Mouse (Mus musculus) thymus, postnatal 10 days (tissue): ENCODE measurements around the gene Mthfd1.
"Not testable (repeated sequence)": the region's sequence is repeated elsewhere in the genome, so short reads cannot be mapped to it uniquely, and the experiment has no call there.

Experiments
- DNase-seq, 2 experiments: peaks; one replicate each; pipeline ENCODE4 v3.0.0; 2021; ENCODE audit warnings: low spot score in 2 of 2

Gene Mthfd1

GRCm38 (mm10) chr12:76254725-76255498 lies at the start of gene Mthfd1:
Gene Mthfd1 (plus strand): TSS chr12:76255298.
- peak; percentile 90 to 94 for DNase-seq

DNA sequence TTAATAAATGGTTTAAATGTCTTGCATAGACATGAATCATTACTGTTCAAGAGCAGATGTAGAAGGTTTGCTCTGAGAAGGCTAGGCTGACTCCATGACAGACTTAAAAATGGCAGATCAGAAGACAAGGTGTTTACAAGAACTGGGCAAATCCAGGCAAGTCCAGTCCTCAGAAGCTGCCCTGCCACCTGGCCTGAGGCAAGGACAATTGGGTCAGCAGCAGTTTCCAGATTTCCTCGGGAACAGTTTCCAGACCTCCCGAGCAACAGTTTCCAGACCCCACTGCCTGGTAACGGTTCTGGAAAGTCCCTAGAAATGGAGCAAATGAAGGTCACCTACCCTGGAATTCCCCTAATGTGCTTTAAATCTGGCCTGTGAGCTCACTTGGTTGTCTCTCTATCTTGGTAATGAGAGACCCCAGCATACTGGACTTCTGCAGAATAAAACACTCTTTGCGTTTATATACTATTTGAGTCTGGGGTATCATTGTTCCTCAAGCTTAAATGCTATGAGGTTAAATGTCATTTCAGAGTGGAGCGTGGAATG lies 45.6 kb upstream of the Mthfd1 start:
- DNase-seq, result no peak

DNA sequence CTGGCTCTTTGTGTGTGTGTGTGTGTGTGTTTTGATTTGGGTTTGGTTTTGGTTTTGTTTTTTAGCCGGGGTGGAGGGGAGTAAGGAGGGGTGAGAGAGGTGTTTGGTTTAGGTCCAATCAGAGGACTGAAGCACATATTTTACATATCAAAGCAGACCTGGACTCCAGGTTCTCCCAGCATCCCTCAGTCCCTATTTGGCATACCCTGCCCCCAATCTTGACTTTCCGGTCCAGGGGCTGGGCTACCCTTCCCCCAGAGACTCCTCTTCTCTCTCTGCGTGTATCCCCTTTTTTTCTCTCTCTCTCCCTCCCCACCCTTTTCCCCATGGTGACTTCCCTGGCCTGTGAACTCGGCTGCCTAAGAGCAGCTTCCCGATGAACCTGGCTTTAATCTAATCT lies 40.0 kb upstream of the Mthfd1 start:
- DNase-seq, result no peak

DNA sequence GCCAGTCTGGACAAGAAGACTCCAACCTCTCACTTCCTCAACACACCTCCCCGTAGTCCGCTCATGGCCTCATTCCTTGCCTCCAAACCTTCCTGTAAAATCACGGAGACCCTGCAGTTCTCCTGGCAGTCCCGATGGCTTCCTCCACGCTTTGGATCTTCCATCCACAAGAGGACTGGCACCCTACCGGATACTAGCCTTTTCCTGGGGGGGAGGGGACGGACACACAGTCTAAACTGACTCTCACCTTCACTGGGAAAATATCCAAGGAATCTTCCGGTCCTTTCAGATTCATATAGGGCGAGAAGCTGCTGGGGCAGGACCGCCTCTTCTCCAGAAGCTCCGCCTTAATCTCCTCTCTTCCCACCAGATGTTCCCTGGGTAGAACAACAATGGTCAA lies 38.4 kb upstream of the Mthfd1 start:
- no peak for DNase-seq

- not testable (repeated sequence) for DNase-seq
Observed at GRCm38 (mm10) chr12:76222104-76222503, 33.0 kb upstream of the Mthfd1 start.

DNA sequence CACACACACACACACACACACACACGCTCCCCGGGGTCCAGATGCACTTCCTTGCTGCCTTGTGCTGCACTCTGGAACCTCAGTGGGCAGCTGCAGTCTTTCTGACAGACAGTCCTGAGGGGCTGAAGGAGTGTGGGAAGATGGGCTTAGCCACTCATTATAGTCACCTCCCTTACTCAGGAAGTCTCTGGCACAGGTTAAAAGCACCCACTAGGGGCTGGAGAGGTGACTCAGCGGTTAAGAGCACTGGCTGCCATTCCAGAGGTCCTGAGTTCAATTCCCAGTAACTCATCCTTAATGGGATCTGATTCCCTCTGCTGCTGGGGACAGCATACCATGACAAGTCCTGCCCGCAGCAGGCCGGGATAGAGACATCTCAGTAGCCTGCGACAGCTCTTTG lies 24.5 kb upstream of the Mthfd1 start:
- no peak for DNase-seq

DNA sequence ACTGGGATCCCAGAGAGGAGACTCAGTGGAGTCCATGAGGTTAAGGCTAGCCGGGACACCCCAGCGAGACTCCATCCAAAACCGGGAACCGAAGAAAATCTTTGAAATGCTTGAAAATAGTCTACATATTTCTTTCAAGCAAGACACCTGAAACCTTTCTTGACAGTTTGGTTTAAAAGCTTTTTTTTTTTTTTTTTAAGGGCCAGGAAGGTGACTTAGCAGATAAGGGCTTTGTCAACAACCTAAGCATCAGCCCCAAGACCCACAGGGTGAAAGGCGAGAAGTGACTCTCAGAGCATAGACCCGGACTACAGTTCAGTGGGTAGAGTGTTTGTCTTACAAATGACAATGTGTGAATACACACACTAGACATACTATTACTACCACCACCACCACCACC lies 19.8 kb upstream of the Mthfd1 start:
- no peak for DNase-seq

DNA sequence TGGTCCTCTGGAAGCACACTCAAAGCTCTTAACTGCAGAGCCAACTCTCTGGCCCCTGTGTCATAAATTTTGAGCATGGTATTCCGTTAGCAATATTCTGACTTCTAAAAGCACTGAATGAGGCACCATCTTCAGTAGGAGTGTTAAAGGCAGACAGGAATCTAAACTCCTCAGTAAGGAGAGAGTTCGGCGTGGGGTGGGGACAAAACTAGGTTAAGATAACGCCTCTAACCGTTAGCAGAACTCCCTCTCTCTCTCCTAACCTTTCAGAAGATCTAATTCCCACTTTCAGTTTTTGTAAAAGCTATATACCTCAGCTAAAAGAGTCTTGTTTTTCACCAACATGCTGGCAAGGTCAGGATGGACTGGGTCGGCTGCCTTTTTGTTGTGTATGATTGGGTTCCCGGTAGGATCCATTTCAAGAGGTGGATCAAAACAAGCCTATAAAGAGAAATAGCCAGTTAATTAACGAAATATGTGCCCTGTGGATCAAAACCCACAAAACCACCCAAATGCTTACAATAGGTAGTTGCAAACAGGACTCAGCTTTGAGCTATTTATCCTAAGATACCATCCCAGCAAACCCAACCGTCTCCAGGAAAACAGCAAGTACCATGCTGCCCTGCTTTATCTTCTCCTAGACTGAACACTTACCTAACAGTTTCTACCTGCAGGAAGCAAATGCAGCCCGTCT lies 15.8 kb upstream of the Mthfd1 start:
- DNase-seq, result no peak

- DNase-seq, result no peak
Observed at GRCm38 (mm10) chr12:76239839-76240571, 15.1 kb upstream of the Mthfd1 start.

GRCm38 (mm10) chr12:76240670-76241069 lies 14.4 kb upstream of the Mthfd1 start:
- no peak for DNase-seq

DNA sequence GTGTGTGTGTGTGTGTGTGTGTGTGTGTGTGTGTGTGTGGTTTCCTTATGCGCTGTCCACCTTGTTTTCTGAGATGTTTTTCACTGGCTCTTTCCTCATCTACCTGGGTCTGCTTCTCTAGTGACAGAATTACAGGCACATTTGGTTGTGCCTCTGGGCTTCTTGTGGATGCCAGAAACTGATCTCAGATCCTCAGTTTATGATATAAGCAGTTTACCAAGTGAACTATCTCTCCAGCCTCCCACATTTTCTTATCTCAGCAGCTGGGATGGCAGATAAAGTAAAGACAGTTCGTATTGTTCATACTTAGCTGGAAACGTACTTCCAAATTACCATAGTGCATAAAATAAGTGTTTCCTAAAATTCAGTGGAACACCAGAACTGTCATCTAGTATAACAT lies 14.0 kb upstream of the Mthfd1 start:
- no peak for DNase-seq

GRCm38 (mm10) chr12:76241833-76242232 lies 13.3 kb upstream of the Mthfd1 start:
- no peak for DNase-seq

DNA sequence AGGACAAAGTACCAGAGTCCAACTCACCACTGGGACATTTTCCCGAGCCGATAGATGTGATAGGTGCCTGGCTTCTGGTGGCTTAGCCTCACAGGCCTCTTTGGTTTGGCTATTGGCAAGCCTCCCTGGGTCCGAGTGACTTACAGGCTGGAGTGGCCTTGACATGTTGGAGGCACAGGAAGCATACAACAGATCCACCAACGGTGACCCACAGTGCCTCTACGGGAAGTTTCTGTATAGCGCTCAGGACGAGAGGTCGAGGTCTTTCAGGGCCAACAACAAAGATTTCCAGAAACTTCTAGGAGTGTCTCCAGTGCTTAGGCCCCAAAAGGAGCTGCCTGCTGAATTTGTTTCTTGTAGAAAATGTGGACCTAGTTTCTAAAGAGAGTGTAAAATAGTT lies 10.1 kb upstream of the Mthfd1 start:
- DNase-seq, result no peak

DNA sequence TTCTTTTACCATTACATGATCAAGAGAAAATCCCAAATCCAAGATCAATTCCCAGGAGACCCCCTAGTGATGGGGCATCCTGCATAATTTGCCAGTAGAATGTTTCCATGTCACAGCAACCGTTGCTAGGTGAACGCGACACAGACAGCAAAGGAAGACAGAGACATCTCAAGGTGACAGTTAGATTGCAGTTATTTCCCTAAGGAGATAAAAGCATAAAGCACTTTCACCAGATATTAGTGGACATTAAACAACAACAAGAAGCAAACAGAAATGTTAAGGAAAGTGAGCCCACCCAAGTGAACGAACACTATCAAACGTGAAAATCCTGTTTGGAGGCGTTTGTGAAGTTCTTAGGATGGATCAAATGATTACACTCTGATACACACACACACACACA lies 8.5 kb upstream of the Mthfd1 start, which contains the start of gene Tex21:
Gene Tex21 (minus strand): TSS at position 101 of the 400 bp plus-strand sequence.
- DNase-seq, result no peak

DNA sequence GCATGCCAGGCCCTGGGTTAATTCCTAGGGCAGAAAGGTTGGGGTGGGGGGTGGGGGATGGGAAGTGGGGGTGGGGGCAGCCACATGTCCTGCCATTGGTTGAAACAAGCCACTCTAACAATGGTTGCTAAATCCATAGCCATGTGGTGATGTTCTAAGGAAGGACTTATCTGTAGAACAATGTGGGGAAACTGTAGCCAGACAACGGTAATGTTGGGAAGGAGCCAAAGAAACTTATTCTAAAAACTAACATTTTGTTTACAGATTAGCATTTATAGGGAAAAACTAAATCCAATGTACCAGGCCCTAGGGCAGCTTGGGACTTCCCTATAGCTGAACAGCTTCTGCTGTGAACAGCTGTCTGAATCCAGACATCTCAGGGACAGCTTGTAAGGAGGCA lies 2.0 kb upstream of the Mthfd1 start:
- no peak for DNase-seq

GRCm38 (mm10) chr12:76253591-76253990 lies 1.5 kb upstream of the Mthfd1 start:
- no peak for DNase-seq

DNA sequence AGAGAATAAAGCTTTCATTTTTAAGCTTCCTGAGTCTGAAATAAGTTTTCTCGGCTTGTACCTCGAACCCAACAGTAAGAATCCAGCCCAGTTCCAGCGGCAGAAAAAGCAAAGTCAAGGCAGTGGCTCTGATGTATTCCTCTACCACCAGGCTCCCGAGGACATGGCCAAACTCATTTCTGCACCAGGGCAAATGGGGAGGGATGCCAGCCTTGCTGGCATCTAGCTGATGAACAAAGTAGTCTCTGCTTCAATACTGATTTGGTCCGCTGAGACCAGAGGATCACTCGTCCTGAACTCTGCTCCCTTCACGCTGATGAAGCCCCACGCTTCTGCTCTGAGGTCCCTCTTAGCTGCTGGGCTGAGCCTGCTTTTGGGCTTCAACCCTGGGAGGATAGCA lies 1.1 kb upstream of the Mthfd1 start:
- no peak for DNase-seq

GRCm38 (mm10) chr12:76255499-76255875 lies 389 bp downstream of the Mthfd1 start:
- peak in 1 of 2 experiments; percentile 19 for DNase-seq

GRCm38 (mm10) chr12:76256114-76256843 lies 1.2 kb downstream of the Mthfd1 start:
- peak; percentile 9 to 31 for DNase-seq

DNA sequence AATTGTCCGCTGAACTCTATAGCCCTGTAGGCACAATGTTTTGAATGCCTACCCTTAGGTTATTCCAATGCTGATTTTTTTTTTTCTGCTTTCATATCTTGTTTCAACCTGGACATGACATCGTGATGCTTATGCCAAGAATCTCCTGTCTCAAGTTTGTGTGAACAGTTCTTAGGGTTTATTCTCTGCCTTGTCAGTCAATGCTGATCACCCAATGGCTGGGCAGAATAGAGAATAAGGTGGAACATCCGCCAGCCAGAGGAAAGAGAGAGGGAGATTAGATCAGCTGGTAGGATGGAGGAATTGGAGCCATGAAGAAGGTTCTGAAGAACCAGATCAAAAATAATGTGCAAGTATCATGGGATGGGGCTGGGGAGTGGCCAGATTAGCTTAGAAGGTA lies 5.6 kb downstream of the Mthfd1 start:
- DNase-seq, result no peak

DNA sequence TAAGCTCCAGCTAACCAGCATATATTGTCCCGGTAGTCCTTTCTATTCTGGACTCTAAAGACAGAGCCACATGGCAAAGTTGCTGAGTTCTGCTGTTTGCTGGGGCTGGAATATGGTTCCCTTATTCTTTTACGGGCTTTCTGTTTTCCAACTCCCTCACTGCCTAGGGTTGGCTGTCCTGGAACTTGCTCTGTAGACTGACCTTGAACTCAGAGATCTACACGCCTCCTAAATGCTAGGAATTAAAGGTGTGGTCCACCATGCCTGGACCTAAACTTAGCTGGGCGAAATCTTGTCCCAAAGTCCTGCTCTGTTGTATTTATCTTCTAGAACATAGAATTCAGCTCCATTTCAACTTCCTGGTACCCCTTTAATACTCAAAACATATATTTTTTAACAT lies 6.5 kb downstream of the Mthfd1 start:
- no peak for DNase-seq

DNA sequence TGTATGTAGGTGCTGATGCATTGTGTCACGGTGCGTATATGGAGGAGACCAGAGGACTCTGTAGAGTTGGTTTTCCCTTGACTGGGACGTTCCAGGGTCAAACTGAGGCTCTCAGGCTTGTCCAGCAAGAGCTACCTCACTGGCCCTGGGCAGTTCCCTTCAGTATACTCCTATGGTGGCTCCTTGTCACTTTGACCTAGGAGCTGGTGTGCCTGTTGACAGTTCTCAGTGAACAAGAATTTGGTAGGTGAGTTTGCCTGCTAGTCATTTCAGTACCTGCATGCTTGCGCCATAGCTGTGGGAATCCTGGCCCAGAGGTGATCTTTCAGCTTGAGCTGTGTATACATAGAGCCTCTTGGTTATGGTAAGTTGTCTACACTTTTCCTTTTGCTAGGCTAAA lies 7.8 kb downstream of the Mthfd1 start:
- no peak for DNase-seq
